Comparison of ENCODE assay signal across 11 mouse cellular contexts in the genomic region with DNA sequence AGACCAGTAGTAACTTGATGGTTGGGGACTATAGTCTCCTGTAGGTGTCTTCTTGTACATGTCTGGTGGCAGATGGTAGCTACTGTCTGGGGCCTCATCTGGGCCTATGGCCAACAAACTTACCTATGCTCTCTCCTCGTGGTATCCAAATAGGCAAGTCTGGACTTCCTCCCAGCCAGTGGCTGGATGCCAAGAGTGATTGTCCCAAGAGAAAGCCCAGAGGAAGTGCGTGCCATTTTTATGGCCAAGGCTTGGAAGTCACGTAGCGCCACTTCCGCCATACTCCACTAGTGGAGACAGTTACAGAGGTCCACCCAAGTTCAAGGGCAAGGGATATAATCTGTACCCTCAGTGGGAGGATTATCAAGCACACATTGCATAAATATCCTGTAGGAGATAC. TPM values are rescaled to one million over a fixed set of nuclear protein-coding genes. Genes with fewer than 3 reads are reported as not detected.
A peak's percentile ranks its signal among the peaks of the same experiment; 100 is the strongest.
DNase-seq lines count a peak whose midpoint lies in the region; ATAC-seq and TF ChIP-seq lines count a peak whose summit lies in the region.
"Had no signal": no experiment of that assay in that cellular context is flagged by ENCODE, and none has a peak within 500 bp of the region (broad histone marks: within the 10 kb centered on the region; RNA-seq: fewer than 3 reads in every experiment).

No protein-coding gene starts in this region.

- peak; percentile 48 for DNase-seq in gastrocnemius, adult 2 months
- no peak for DNase-seq in gastrocnemius, postnatal 36 days
- DNase-seq in adrenal gland, postnatal 10 days = peak; percentile 67
- peak; percentile 38 to 42 for DNase-seq in heart, postnatal 10 days
- DNase-seq in liver, postnatal 0 days = peak; percentile 22
- DNase-seq in spleen, postnatal 14 days (ENCODE audit: low spot score in 2 of 2) = no peak
- DNase-seq in layer of hippocampus, postnatal 14 days (ENCODE audit: low spot score in 2 of 2) = no peak
- DNase-seq: forebrain, postnatal 0 days had no signal

- intact Hi-C loops in gastrocnemius, adult 2 months (cut with DNase I) = no loop called here
- intact Hi-C loops in gastrocnemius, postnatal 36 days (cut with DNase I) = no loop called here
- intact Hi-C loops in heart, postnatal 10 days (cut with DNase I) = no loop called here

- H3K4me1 ChIP-seq in liver, postnatal 0 days (ENCODE audit: insufficient read depth) = no peaks in the 10 kb centered on the region
- no peaks in the 10 kb centered on the region for H3K4me1 ChIP-seq in hindbrain, embryonic 12.5 days

- H3K4me2 ChIP-seq in liver, postnatal 0 days (ENCODE audit: low read depth, low read length) = no peak overlapping the region
- H3K4me2 ChIP-seq in hindbrain, embryonic 12.5 days (replicated peaks) = no peak overlapping the region
- H3K4me2 ChIP-seq: embryonic facial prominence, embryonic 12.5 days had no signal

- no peak overlapping the region for H3K9ac ChIP-seq in liver, postnatal 0 days (replicated peaks)
- no peak overlapping the region for H3K9ac ChIP-seq in hindbrain, embryonic 12.5 days
- H3K9ac ChIP-seq: embryonic facial prominence, embryonic 12.5 days; forebrain, postnatal 0 days had no signal

- H3K27ac ChIP-seq in gastrocnemius, adult 2 months = peak overlapping the region; percentile 48
- no peak overlapping the region for H3K27ac ChIP-seq in liver, postnatal 0 days (ENCODE audit: low read depth)
- H3K27ac ChIP-seq in hindbrain, embryonic 12.5 days = no peak overlapping the region
- H3K27ac ChIP-seq: embryonic facial prominence, embryonic 12.5 days had no signal

- no peak for TF ChIP-seq CTCF in gastrocnemius, adult 2 months (IDR thresholded peaks at IDR 0.05)
- no peak for TF ChIP-seq CTCF in liver, postnatal 0 days (IDR thresholded peaks at IDR 0.05; ENCODE audit: low read depth)

- H3K36me3 ChIP-seq in liver, postnatal 0 days (replicated peaks; ENCODE audit: insufficient read depth, low read length) = no peaks in the 10 kb centered on the region
- H3K36me3 ChIP-seq in hindbrain, embryonic 12.5 days = no peaks in the 10 kb centered on the region
- H3K36me3 ChIP-seq: embryonic facial prominence, embryonic 12.5 days had no signal

- no peak overlapping the region for H3K4me3 ChIP-seq in gastrocnemius, adult 2 months
- H3K4me3 ChIP-seq in liver, postnatal 0 days (ENCODE audit: low read depth, low read length) = no peak overlapping the region
- H3K4me3 ChIP-seq in hindbrain, embryonic 12.5 days = no peak overlapping the region
- H3K4me3 ChIP-seq: embryonic facial prominence, embryonic 12.5 days had no signal

- no peaks in the 10 kb centered on the region for H3K27me3 ChIP-seq in liver, postnatal 0 days (ENCODE audit: insufficient read depth, low read length)
- H3K27me3 ChIP-seq in hindbrain, embryonic 12.5 days = no peaks in the 10 kb centered on the region
- H3K27me3 ChIP-seq: embryonic facial prominence, embryonic 12.5 days had no signal

- no peak for TF ChIP-seq EP300 in liver, postnatal 0 days (IDR thresholded peaks at IDR 0.05; ENCODE audit: low read depth)

- 57% methylated on average over 5 of the region's 5 CpGs for WGBS in liver, postnatal 0 days (ENCODE audit: insufficient replicate concordance)
- WGBS in hindbrain, embryonic 12.5 days = 90% methylated on average over 5 of the region's 5 CpGs

- no peaks in the 10 kb centered on the region for H3K9me3 ChIP-seq in liver, postnatal 0 days (ENCODE audit: low read length)
- H3K9me3 ChIP-seq in hindbrain, embryonic 12.5 days (replicated peaks) = no peaks in the 10 kb centered on the region
- H3K9me3 ChIP-seq: embryonic facial prominence, embryonic 12.5 days had no signal

- no peak for ATAC-seq in liver, postnatal 0 days
- no peak for ATAC-seq in hindbrain, embryonic 12.5 days (ENCODE audit: low FRiP score)
- ATAC-seq: intestine, embryonic 16.5 days had no signal

RNA-seq across cellular contexts. Expression of gene Nr2c2, which starts 49.9 kb away (rescaled TPM):
- 10 to 100 TPM; 21.1 to 23.0 TPM for total RNA-seq in gastrocnemius, adult 2 months (2021)
- total RNA-seq in gastrocnemius, postnatal 36 days (2021) = 10 to 100 TPM; 17.7 to 24.2 TPM
- total RNA-seq in adrenal gland, postnatal 10 days (2021) = 10 to 100 TPM; 36.0 to 44.6 TPM
- total RNA-seq in heart, postnatal 10 days (2021) = 10 to 100 TPM; 40.7 to 40.8 TPM
- polyA plus RNA-seq in liver, postnatal 0 days (2015; fragmentation: Nextera tagmentation; extraction: Ambion mirVana) = 4.3 and 4.9 TPM in 2 replicates
- total RNA-seq in layer of hippocampus, postnatal 14 days (2021) = 10 to 100 TPM; 80.3 to 84.9 TPM
- polyA plus RNA-seq in hindbrain, embryonic 12.5 days (2016; fragmentation: Nextera tagmentation; extraction: Ambion mirVana) = 33.3 and 35.1 TPM in 2 replicates

Comparison
In these comparisons a context has a peak if more than half of its experiments do, and no peak if none do; other contexts are left out.
1. DNase-seq: peak in gastrocnemius, adult 2 months (single experiment), adrenal gland, postnatal 10 days (single experiment), heart, postnatal 10 days (2 of 2) and liver, postnatal 0 days (single experiment); none in gastrocnemius, postnatal 36 days (0 of 2), spleen, postnatal 14 days (0 of 2) and layer of hippocampus, postnatal 14 days (0 of 2).